Mouse (Mus musculus): Measurements from ENCODE around the gene Fam20c. TPM values are rescaled to one million over a fixed set of nuclear protein-coding genes. Genes with fewer than 3 reads are reported as not detected.

Fam20c gene
- polyA plus RNA-seq, 1 experiment from 2014 or later = 3.0 TPM

DNA sequence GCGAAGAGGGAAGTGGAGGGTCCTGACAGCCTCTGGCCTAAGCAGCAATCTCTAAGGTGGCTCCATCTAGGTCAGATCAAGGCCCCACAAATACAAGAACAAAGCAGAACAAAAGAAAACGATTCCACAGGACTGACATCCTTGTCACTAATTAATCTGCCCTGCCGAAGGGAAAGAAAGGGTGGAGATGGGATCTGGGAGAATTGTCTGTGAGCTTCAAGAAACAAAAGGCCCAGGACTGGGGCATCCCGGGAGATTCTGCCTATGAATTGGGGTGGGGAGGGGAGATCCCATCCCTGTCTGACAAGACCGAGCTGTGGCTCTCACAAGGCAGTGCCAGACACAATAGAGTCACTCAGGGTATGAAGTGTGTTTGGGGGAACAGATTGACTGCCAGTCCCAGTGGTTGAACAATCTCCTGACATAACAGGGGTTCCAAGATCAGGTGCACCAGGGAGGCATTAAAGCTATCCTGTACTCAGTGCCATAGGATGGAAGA, 7.6 kb downstream of the Fam20c start:
- H3K9me3 ChIP-seq (replicated peaks; ENCODE audit: control insufficient read depth, low read length) = no peaks in the 10 kb centered on the region
- H3K27ac ChIP-seq (ENCODE audit: low read depth, low read length) = no peak overlapping the region
- H3K27me3 ChIP-seq (ENCODE audit: control insufficient read depth, insufficient read depth, low read length) = peaks cover 12% of the 10 kb centered on the region
- 64% methylated on average over 5 of the region's 5 CpGs for WGBS (ENCODE audit: insufficient replicate concordance)
- no peak overlapping the region for H3K9ac ChIP-seq (ENCODE audit: low read depth, low read length)
- H3K4me1 ChIP-seq (ENCODE audit: control insufficient read depth, insufficient read depth, low read length) = no peaks in the 10 kb centered on the region; the same call in 1 of the 2 replicates
- no peak overlapping the region for H3K4me2 ChIP-seq
- no peaks in the 10 kb centered on the region for H3K36me3 ChIP-seq (ENCODE audit: control insufficient read depth, insufficient read depth, low read length)
- no peak for ATAC-seq (replicated peaks; ENCODE audit: insufficient number of reproducible peaks, low FRiP score, low TSS enrichment)
- H3K4me3 ChIP-seq (ENCODE audit: low read depth, low read length) = no peak overlapping the region

DNA sequence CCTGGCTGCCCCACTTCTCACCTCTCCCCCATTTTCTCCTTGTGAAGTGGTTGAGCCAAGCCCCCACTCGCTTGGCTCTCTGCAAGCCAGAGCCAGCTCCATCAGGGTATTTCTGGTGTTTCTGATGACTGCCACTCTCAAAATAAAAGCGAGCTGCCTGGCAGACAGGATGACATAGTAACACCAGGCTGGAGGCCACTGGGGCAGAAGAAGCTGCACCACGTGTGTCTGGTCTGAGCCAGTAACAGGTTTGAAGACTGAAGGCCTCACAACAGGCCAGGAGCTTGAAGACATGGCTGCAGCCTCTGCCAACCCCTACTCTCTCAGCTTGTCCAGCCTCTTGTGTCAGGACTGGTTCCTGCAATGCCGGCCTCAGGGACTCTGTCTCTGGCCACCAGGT, 8.0 kb downstream of the Fam20c start:
- Histone ChIP-seq H3K4me1 (ENCODE audit: control insufficient read depth, insufficient read depth, low read length) (no peaks in the 10 kb centered on the region; the same call in 1 of the 2 replicates), H3K27me3 (ENCODE audit: control insufficient read depth, insufficient read depth, low read length) (peaks cover 7% of the 10 kb centered on the region; the same call in 1 of the 2 replicates), H3K36me3 (ENCODE audit: control insufficient read depth, insufficient read depth, low read length) (no peaks in the 10 kb centered on the region), H3K4me3 (ENCODE audit: low read depth, low read length) (no peak overlapping the region), H3K4me2 (no peak overlapping the region), H3K9ac (ENCODE audit: low read depth, low read length) (no peak overlapping the region), H3K9me3 (replicated peaks; ENCODE audit: control insufficient read depth, low read length) (no peaks in the 10 kb centered on the region), H3K27ac (ENCODE audit: low read depth, low read length) (no peak overlapping the region)
- WGBS (ENCODE audit: insufficient replicate concordance) = 72% methylated on average over 4 of the region's 4 CpGs
- no peak for ATAC-seq (replicated peaks; ENCODE audit: insufficient number of reproducible peaks, low FRiP score, low TSS enrichment)

DNA sequence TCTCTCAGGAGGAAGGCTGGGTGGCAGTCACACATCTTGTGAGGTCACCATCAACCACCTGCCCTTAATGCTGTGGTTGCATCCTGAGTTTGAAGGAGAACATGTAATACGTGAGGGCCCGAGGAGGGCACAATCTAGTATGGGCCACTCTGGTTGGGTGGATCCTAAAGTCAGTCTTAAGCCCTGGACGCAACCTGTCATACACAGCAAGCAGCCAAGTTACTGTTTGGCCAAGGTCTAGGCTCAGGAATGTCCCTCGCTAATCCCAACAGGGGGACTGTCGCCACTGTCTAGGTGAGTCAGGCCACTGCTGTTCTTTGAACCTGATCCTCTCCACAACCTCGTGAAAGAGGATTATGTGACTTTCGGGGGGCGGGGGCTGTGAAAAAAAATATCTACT, 10.3 kb downstream of the Fam20c start:
- H3K27me3 ChIP-seq (ENCODE audit: control insufficient read depth, insufficient read depth, low read length) = 0 out of 2 replicates have a peak, but pooled peaks cover 2% of the 10 kb centered on the region
- no peaks in the 10 kb centered on the region for H3K9me3 ChIP-seq (replicated peaks; ENCODE audit: control insufficient read depth, low read length)
- H3K27ac ChIP-seq (ENCODE audit: low read depth, low read length) = no peak overlapping the region
- WGBS (ENCODE audit: insufficient replicate concordance) = 75% methylated on average over 8 of the region's 8 CpGs
- H3K36me3 ChIP-seq (ENCODE audit: control insufficient read depth, insufficient read depth, low read length) = no peaks in the 10 kb centered on the region
- H3K9ac ChIP-seq (ENCODE audit: low read depth, low read length) = no peak overlapping the region
- H3K4me1 ChIP-seq (ENCODE audit: control insufficient read depth, insufficient read depth, low read length) = no peaks in the 10 kb centered on the region; the same call in 1 of the 2 replicates
- no peak for ATAC-seq (replicated peaks; ENCODE audit: insufficient number of reproducible peaks, low FRiP score, low TSS enrichment)
- H3K4me2 ChIP-seq = no peak overlapping the region
- no peak overlapping the region for H3K4me3 ChIP-seq (ENCODE audit: low read depth, low read length)

DNA sequence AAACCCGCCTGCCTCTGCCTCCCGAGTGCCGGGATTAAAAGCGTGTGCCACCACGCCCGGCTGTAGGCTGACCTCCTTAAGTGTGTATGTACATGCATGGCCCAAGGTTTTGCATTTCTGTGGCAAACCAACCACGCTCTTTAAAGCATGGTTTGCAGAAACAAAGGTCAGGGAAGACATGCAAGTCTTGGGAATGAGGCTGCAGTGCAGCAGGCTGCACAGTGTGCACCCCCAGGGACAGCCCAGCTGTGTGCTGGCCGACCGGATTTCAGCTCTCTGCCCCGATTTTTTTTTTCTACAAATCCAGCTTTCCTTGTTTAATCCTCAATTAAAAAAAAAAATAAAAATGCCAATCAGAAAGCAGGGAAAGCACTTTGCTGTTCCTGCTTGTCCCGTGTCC, 13.3 kb downstream of the Fam20c start:
- WGBS (ENCODE audit: insufficient replicate concordance) = 86% methylated on average over 11 of the region's 11 CpGs
- no peaks in the 10 kb centered on the region for H3K4me1 ChIP-seq (ENCODE audit: control insufficient read depth, insufficient read depth, low read length)
- ATAC-seq (replicated peaks; ENCODE audit: insufficient number of reproducible peaks, low FRiP score, low TSS enrichment) = no peak

DNA sequence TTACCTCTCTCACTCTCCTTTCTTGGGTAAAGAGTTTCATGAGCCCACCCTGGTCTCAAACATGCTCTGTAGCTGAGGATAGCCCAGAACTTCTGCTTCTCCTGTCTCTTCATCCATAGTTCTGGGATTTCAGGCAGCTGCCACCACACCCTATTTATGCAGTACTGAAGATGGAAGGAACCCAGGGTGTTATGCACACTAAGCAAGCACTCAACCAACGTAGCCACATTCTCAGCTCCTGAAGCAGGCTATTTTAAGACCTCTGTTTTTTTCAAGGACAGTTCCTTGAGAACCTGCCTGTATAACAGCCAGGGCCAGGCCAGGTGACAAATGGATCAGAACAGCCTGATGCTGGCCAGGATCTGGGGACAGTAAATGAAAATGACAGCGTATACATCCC, 14.4 kb downstream of the Fam20c start:
- Histone ChIP-seq H3K4me3 (ENCODE audit: low read depth, low read length) (no peak overlapping the region), H3K9me3 (replicated peaks; ENCODE audit: control insufficient read depth, low read length) (no peaks in the 10 kb centered on the region), H3K4me1 (ENCODE audit: control insufficient read depth, insufficient read depth, low read length) (no peaks in the 10 kb centered on the region), H3K27ac (ENCODE audit: low read depth, low read length) (no peak overlapping the region), H3K9ac (ENCODE audit: low read depth, low read length) (no peak overlapping the region), H3K4me2 (no peak overlapping the region), H3K27me3 (ENCODE audit: control insufficient read depth, insufficient read depth, low read length) (no peaks in the 10 kb centered on the region), H3K36me3 (ENCODE audit: control insufficient read depth, insufficient read depth, low read length) (no peaks in the 10 kb centered on the region)
- WGBS (ENCODE audit: insufficient replicate concordance) = 67% methylated on average over 2 of the region's 2 CpGs
- no peak for ATAC-seq (replicated peaks; ENCODE audit: insufficient number of reproducible peaks, low FRiP score, low TSS enrichment)

More for the DNA sequence above, 13.3 kb downstream of the Fam20c start:
- Histone ChIP-seq H3K27ac (ENCODE audit: low read depth, low read length) (no peak overlapping the region), H3K9ac (ENCODE audit: low read depth, low read length) (no peak overlapping the region), H3K27me3 (ENCODE audit: control insufficient read depth, insufficient read depth, low read length) (no peaks in the 10 kb centered on the region), H3K9me3 (replicated peaks; ENCODE audit: control insufficient read depth, low read length) (no peaks in the 10 kb centered on the region), H3K4me3 (ENCODE audit: low read depth, low read length) (no peak overlapping the region), H3K4me2 (no peak overlapping the region), H3K36me3 (ENCODE audit: control insufficient read depth, insufficient read depth, low read length) (no peaks in the 10 kb centered on the region)

DNA sequence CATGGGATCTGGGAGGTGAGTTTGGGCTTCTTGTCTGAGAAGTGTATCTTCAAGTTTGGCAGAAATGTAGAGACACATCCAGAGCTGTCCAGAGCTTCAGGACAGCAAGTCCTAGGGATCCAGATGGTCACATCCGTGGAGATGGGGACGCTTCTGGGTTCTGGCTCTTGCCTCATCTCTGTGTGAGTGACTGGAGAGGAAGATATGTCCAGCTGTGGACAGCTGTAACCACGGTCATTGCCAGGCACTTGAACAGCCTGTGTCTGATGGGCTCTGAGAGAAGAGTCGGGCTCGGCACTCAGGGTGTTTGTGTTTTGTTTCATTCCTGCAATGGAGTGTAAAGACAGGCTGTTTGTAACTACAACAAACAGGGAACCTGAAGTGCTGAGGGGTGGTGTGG, 14.8 kb downstream of the Fam20c start:
- no peaks in the 10 kb centered on the region for H3K27me3 ChIP-seq (ENCODE audit: control insufficient read depth, insufficient read depth, low read length)
- H3K4me1 ChIP-seq (ENCODE audit: control insufficient read depth, insufficient read depth, low read length) = no peaks in the 10 kb centered on the region
- no peak for ATAC-seq (replicated peaks; ENCODE audit: insufficient number of reproducible peaks, low FRiP score, low TSS enrichment)
- H3K9me3 ChIP-seq (replicated peaks; ENCODE audit: control insufficient read depth, low read length) = no peaks in the 10 kb centered on the region
- no peak overlapping the region for H3K27ac ChIP-seq (ENCODE audit: low read depth, low read length)
- no peaks in the 10 kb centered on the region for H3K36me3 ChIP-seq (ENCODE audit: control insufficient read depth, insufficient read depth, low read length)
- no peak overlapping the region for H3K4me2 ChIP-seq
- no peak overlapping the region for H3K4me3 ChIP-seq (ENCODE audit: low read depth, low read length)
- no peak overlapping the region for H3K9ac ChIP-seq (ENCODE audit: low read depth, low read length)
- 63% methylated on average over 5 of the region's 5 CpGs for WGBS (ENCODE audit: insufficient replicate concordance)

DNA sequence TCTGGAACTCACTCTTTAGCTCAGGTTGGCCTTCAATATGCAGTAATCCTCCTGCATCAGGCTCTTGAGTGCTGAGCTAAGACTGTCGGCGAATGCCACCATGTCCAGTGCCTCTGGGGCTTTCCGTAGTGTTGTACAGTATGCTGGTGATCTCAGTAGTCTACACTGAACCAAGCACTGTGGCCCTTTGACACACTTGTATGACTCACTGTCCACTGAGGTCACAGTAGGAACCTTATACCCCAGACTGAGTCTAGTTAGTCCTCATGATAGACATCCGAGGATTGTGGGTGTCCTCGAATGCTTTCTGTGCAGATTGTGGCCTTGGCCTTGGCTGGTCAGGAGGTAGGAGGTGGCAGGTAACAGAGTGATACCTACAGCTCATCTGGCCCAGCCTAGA, 20.8 kb downstream of the Fam20c start:
- ATAC-seq (replicated peaks; ENCODE audit: insufficient number of reproducible peaks, low FRiP score, low TSS enrichment) = no peak
- WGBS (ENCODE audit: insufficient replicate concordance) = 81% methylated on average over 5 of the region's 5 CpGs
- Histone ChIP-seq H3K27me3 (ENCODE audit: control insufficient read depth, insufficient read depth, low read length) (no peaks in the 10 kb centered on the region), H3K36me3 (ENCODE audit: control insufficient read depth, insufficient read depth, low read length) (no peaks in the 10 kb centered on the region), H3K4me2 (no peak overlapping the region), H3K4me1 (ENCODE audit: control insufficient read depth, insufficient read depth, low read length) (peaks cover 7% of the 10 kb centered on the region; the same call in 1 of the 2 replicates), H3K4me3 (ENCODE audit: low read depth, low read length) (no peak overlapping the region), H3K9me3 (replicated peaks; ENCODE audit: control insufficient read depth, low read length) (no peaks in the 10 kb centered on the region), H3K27ac (ENCODE audit: low read depth, low read length) (no peak overlapping the region), H3K9ac (ENCODE audit: low read depth, low read length) (no peak overlapping the region)

DNA sequence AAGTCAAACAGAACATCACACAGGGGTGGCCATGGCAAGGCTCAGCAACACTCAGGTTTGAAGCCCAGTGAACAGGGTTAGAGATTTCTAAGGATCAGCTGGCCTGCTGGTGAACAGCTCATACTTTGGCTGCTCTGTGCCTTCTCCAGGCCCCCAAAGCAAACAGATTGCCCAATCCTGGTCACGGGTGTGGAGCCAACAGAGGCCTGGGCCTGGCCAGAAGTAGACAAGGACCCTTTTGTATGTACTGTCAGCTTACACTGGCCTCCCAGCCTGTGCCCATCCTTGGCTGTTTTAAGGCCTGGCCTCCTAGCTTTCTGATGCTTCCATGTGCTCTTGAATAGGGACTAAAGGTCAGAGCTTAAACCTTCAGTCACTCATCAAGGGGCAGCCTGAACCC, 22.0 kb downstream of the Fam20c start:
- no peaks in the 10 kb centered on the region for H3K27me3 ChIP-seq (ENCODE audit: control insufficient read depth, insufficient read depth, low read length)
- 63% methylated on average over 1 of the region's 1 CpGs for WGBS (ENCODE audit: insufficient replicate concordance)
- H3K4me2 ChIP-seq = no peak overlapping the region
- H3K36me3 ChIP-seq (ENCODE audit: control insufficient read depth, insufficient read depth, low read length) = no peaks in the 10 kb centered on the region
- H3K27ac ChIP-seq (ENCODE audit: low read depth, low read length) = no peak overlapping the region
- no peak overlapping the region for H3K9ac ChIP-seq (ENCODE audit: low read depth, low read length)
- peaks cover 7% of the 10 kb centered on the region; the same call in 1 of the 2 replicates for H3K4me1 ChIP-seq (ENCODE audit: control insufficient read depth, insufficient read depth, low read length)
- H3K4me3 ChIP-seq (ENCODE audit: low read depth, low read length) = no peak overlapping the region
- ATAC-seq (replicated peaks; ENCODE audit: insufficient number of reproducible peaks, low FRiP score, low TSS enrichment) = no peak
- no peaks in the 10 kb centered on the region for H3K9me3 ChIP-seq (replicated peaks; ENCODE audit: control insufficient read depth, low read length)

DNA sequence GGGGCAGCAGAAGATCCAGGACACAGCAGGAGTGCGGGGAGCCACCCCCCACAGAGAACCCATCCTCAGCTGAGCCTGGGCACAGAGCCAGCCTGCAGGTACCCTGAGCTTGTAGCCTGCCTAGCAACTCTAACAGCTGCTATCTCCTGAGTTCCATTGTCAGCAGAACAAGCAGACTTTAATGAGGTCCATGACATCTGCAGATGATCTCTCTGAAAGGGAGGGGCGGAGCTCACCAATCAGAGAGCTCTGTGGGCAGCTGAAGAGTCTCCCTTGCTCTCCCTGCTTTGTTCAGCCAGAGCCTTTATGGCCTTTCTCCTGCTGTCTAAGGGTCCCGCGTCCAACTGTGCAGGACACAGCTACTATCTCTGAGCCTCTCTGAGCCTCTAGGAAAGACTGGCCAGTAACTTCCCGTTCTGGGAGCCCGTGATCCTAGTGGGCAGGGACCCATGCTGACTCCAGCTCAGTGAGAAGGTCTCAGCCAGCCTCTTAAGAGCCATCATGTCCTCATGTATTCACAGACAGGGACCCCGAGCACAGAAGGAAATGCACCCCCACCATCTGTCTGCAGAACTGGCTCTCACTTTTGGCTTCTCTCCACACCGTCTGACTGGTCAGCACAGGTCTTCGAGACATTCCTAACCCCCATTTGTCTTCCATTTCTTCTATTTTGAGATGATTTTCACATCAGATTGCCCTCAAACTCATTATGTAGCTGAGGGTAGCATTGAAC, 24.6 kb downstream of the Fam20c start:
- Histone ChIP-seq H3K9me3 (replicated peaks; ENCODE audit: control insufficient read depth, low read length) (no peaks in the 10 kb centered on the region), H3K27me3 (ENCODE audit: control insufficient read depth, insufficient read depth, low read length) (no peaks in the 10 kb centered on the region), H3K4me1 (ENCODE audit: control insufficient read depth, insufficient read depth, low read length) (peaks cover 12% of the 10 kb centered on the region), H3K9ac (ENCODE audit: low read depth, low read length) (no peak overlapping the region), H3K27ac (ENCODE audit: low read depth, low read length) (no peak overlapping the region), H3K36me3 (ENCODE audit: control insufficient read depth, insufficient read depth, low read length) (no peaks in the 10 kb centered on the region), H3K4me2 (no peak overlapping the region), H3K4me3 (ENCODE audit: low read depth, low read length) (no peak overlapping the region)
- 61% methylated on average over 9 of the region's 9 CpGs for whole genome bisulfite sequencing (ENCODE audit: insufficient replicate concordance)
- ATAC-seq (replicated peaks; ENCODE audit: insufficient number of reproducible peaks, low FRiP score, low TSS enrichment) = no peak
